Mouse (Mus musculus): ENCODE measurements at regions not wholly inside any gene's neighbourhood (a gene's known extent, or its start where the extent isn't known, plus 50 kb on each side); places are given as distances from the start of the nearest gene placed in this dataset.
A peak's percentile ranks its signal among the peaks of the same experiment; 100 is the strongest.
"Not testable (repeated sequence)": the region's sequence is repeated elsewhere in the genome, so short reads cannot be mapped to it uniquely, and the experiment has no call there.

DNA sequence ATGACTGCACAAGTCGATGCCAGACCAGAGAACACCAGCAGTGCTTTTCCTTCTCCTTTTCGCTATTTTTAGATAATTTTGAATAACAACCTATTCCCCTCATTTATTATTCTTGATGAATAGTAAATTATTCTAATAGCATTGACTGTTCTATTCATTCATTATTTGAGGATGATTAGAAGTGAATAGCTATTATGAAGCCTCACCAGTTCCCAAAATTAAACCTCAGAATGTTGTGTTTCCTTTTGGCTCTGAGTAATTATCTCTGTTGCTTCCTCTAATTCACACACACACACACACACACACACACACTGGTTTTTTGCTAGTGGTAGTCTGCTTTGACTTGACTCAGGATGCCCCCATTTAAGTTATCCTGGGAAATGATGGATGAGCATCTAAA lies 540.7 kb downstream of the Cypt12 start:
- no peak for TF ChIP-seq CTCF (IDR thresholded peaks at IDR 0.05; ENCODE audit: low read depth)
- Histone ChIP-seq H3K27ac (no peak overlapping the region), H3K9ac (replicated peaks; ENCODE audit: low read length) (no peak overlapping the region), H3K27me3 (ENCODE audit: insufficient read depth, low read length) (no peaks in the 10 kb centered on the region), H3K36me3 (ENCODE audit: insufficient read depth, low read length) (no peaks in the 10 kb centered on the region), H3K9me3 (ENCODE audit: low read length) (0 out of 2 replicates have a peak, but pooled peaks cover 2% of the 10 kb centered on the region), H3K4me1 (ENCODE audit: insufficient read depth, low read length) (no peaks in the 10 kb centered on the region), H3K4me2 (ENCODE audit: low read depth, low read length) (no peak overlapping the region), H3K4me3 (ENCODE audit: low read length) (no peak overlapping the region)
- 72% methylated on average over 2 of the region's 2 CpGs for WGBS
- no peak for DNase-seq (ENCODE audit: low spot score)
- no peak for ATAC-seq

DNA sequence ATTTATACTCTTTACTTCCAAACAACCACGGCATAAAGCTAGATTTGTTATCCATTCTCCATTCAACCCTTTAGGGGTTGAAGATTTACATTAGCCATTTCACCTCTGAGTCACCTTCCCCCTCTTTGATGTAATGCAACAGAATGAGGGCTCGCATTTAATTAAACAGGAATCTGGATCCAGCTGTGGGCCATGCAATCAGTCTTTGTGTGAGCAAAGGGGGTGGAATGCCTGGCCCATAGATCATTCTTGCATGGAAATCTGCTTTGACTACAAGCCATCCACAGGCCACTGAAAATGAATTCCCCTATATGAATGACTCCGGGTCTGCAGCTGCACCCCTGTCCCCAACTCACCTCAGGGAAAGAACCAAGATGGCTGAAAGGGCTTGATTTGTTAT lies 574.4 kb downstream of the Cypt12 start:
- DNase-seq (ENCODE audit: low spot score) (no peak), ATAC-seq (no peak)
- H3K4me1 ChIP-seq (ENCODE audit: insufficient read depth, low read length), result no peaks in the 10 kb centered on the region
- no peak overlapping the region for H3K4me3 ChIP-seq (ENCODE audit: low read length)
- H3K9ac ChIP-seq (replicated peaks; ENCODE audit: low read length), result no peak overlapping the region
- no peak overlapping the region for H3K4me2 ChIP-seq (ENCODE audit: low read depth, low read length)
- H3K36me3 ChIP-seq (ENCODE audit: insufficient read depth, low read length), result no peaks in the 10 kb centered on the region
- H3K9me3 ChIP-seq (ENCODE audit: low read length), result no peaks in the 10 kb centered on the region
- no peak for TF ChIP-seq CTCF (IDR thresholded peaks at IDR 0.05; ENCODE audit: low read depth)
- no peak overlapping the region for H3K27ac ChIP-seq
- 29% methylated on average over 3 of the region's 3 CpGs for WGBS
- no peaks in the 10 kb centered on the region for H3K27me3 ChIP-seq (ENCODE audit: insufficient read depth, low read length)

DNA sequence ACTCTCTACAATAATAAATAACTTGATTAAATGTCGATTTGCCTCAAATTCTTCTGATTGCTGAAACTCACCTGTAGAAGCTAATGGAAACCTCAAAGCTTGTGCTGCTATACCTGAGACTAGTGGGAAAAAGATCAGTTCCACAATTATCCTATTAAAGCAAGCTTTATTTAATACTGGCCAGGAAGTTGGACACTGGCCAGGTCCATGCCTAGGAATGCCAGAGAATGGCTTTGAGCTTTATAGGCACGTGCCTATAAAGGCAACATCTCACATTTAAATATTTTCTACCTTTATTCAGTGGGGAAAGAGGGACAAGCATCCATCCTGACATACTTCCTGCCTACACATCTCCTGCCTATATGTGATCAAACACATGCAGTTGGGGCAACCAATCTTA lies 575.8 kb downstream of the Cypt12 start:
- DNase-seq (ENCODE audit: low spot score), result peak; percentile 3
- Histone ChIP-seq H3K4me2 (ENCODE audit: low read depth, low read length) (no peak overlapping the region), H3K27me3 (ENCODE audit: insufficient read depth, low read length) (no peaks in the 10 kb centered on the region), H3K27ac (no peak overlapping the region), H3K4me3 (ENCODE audit: low read length) (no peak overlapping the region), H3K4me1 (ENCODE audit: insufficient read depth, low read length) (no peaks in the 10 kb centered on the region), H3K9ac (replicated peaks; ENCODE audit: low read length) (no peak overlapping the region), H3K36me3 (ENCODE audit: insufficient read depth, low read length) (no peaks in the 10 kb centered on the region), H3K9me3 (ENCODE audit: low read length) (no peaks in the 10 kb centered on the region)
- no peak for TF ChIP-seq CTCF (IDR thresholded peaks at IDR 0.05; ENCODE audit: low read depth)
- 71% methylated on average over 2 of the region's 2 CpGs for WGBS
- ATAC-seq, result no peak

DNA sequence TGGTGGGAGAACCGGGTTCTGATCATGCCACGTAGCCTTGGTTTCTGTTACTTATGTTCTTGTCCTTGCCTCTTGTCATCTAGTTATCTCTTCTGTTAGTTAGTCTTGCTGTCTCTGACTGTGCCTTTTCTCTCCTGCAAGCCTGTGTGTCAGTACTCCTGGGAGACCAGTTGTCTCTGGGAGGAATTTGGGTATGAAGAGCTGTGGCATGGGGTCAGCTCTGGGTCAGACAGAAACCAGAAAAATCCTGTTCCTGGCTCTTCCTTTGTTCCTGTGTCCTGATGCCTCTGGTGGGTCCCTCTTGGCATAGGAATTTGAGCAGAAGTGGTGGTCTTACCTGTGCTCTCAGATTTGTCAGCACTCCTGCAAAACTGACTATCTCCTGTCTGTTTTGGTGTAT lies 609.0 kb downstream of the Cypt12 start:
- DNase-seq (ENCODE audit: low spot score) (no peak), ATAC-seq (no peak)
- Histone ChIP-seq H3K27me3 (ENCODE audit: insufficient read depth, low read length) (no peaks in the 10 kb centered on the region), H3K36me3 (ENCODE audit: insufficient read depth, low read length) (no peaks in the 10 kb centered on the region), H3K4me3 (ENCODE audit: low read length) (no peak overlapping the region), H3K4me2 (ENCODE audit: low read depth, low read length) (no peak overlapping the region), H3K9me3 (ENCODE audit: low read length) (no peaks in the 10 kb centered on the region), H3K9ac (replicated peaks; ENCODE audit: low read length) (no peak overlapping the region), H3K27ac (no peak overlapping the region), H3K4me1 (ENCODE audit: insufficient read depth, low read length) (no peaks in the 10 kb centered on the region)
- TF ChIP-seq CTCF (IDR thresholded peaks at IDR 0.05; ENCODE audit: low read depth), result no peak
- 97% methylated on average over 2 of the region's 2 CpGs for WGBS

DNA sequence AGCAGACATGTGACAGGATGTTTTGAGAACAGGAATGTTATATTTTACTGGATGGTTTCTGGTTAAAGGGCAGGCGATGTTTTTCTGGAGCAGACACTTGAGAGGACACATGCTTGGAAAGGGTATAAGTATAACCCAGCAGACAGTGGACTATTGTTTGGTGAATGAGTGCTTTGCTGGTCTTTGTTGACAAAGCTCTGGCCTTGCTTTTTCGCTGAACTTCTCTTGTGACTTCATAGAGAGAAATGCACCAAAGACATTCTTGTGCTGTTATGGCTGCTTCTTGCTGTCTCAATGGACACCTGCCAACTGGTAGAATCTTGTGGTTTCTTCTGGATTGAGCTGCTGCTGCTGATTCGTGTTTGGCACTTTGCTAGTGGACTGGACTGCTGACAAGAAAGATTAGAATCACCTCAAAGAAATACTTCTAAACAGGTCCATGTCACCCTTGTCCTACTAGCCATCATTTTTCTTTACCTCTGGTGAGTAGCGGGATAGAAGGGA lies 612.1 kb downstream of the Cypt12 start:
- no peaks in the 10 kb centered on the region for H3K9me3 ChIP-seq (ENCODE audit: low read length)
- no peak for TF ChIP-seq CTCF (IDR thresholded peaks at IDR 0.05; ENCODE audit: low read depth)
- H3K9ac ChIP-seq (replicated peaks; ENCODE audit: low read length), result no peak overlapping the region
- no peaks in the 10 kb centered on the region for H3K4me1 ChIP-seq (ENCODE audit: insufficient read depth, low read length)
- H3K36me3 ChIP-seq (ENCODE audit: insufficient read depth, low read length), result no peaks in the 10 kb centered on the region
- no peak overlapping the region for H3K4me2 ChIP-seq (ENCODE audit: low read depth, low read length)
- no peak overlapping the region for H3K27ac ChIP-seq
- ATAC-seq, result no peak
- peak; percentile 3 for DNase-seq (ENCODE audit: low spot score)
- 66% methylated on average over 4 of the region's 4 CpGs for WGBS
- H3K27me3 ChIP-seq (ENCODE audit: insufficient read depth, low read length), result no peaks in the 10 kb centered on the region
- H3K4me3 ChIP-seq (ENCODE audit: low read length), result no peak overlapping the region

DNA sequence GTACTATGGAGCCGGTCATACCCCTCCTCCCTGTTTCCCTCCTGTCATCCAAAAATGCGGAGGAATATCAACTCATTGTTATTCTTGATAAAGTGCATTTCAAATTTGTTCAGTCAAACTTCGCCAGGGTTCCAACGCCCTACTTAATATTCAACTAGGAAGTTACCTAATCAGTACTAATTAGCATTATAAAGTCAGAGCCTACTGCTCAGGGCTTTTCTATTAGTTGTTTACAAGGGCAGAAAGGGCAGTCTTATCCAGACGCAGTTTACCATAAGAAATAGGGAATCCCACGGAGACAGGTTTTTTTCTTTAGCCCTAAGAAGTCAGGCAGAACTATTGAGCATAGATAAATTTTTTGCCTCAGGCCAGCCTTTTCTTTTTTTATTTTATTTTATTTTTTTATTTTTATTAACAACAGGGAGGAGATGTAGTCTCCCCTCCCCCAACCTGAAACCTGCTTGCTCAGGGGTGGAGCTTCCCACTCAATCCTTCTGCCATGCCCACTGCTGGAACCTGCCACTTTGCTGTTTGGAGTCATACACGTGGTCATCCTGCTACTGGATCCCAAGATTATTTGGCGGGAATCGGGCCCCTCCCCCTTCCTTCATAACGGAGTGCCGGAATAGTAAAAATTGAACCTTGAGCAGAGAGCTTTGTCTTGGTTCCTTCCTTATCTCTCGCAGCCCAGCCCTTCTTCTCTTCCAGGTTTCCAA lies 632.9 kb downstream of the Cypt12 start:
- not testable (repeated sequence) for H3K9me3 ChIP-seq (ENCODE audit: low read length); H3K27me3 ChIP-seq (ENCODE audit: insufficient read depth, low read length); ATAC-seq; H3K4me2 ChIP-seq (ENCODE audit: low read depth, low read length); H3K4me3 ChIP-seq (ENCODE audit: low read length); DNase-seq (ENCODE audit: low spot score); H3K36me3 ChIP-seq (ENCODE audit: insufficient read depth, low read length); H3K4me1 ChIP-seq (ENCODE audit: insufficient read depth, low read length); H3K27ac ChIP-seq; H3K9ac ChIP-seq (replicated peaks; ENCODE audit: low read length)
- WGBS, result 56% methylated on average over 12 of the region's 12 CpGs

DNA sequence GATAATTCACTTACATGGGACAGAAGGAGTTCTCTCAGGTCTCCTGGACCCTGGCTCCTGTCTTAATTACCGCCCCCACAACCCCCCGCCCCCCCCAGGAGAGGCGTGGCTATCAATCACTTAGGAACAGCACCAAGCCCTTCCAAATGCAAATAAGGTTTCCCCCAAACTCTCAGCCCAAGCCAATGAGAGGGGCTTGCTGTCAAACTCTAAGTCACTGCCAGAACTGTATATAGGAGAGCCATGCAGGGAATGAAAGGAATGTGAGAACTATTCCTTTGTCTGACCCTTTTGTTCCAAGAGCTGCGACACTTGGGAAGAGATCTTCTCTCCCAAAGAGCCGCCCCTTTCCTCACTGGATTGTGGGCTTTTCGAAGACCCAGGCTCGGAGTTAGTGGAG lies 672.4 kb downstream of the Cypt12 start:
- Histone ChIP-seq H3K4me2 (ENCODE audit: low read depth, low read length) (no peak overlapping the region), H3K27me3 (ENCODE audit: insufficient read depth, low read length) (no peaks in the 10 kb centered on the region), H3K4me1 (ENCODE audit: insufficient read depth, low read length) (no peaks in the 10 kb centered on the region; the same call in 1 of the 2 replicates), H3K27ac (no peak overlapping the region), H3K4me3 (ENCODE audit: low read length) (no peak overlapping the region), H3K36me3 (ENCODE audit: insufficient read depth, low read length) (no peaks in the 10 kb centered on the region), H3K9ac (replicated peaks; ENCODE audit: low read length) (no peak overlapping the region), H3K9me3 (ENCODE audit: low read length) (no peaks in the 10 kb centered on the region)
- 24% methylated on average over 7 of the region's 7 CpGs for WGBS
- no peak for ATAC-seq
- TF ChIP-seq CTCF (IDR thresholded peaks at IDR 0.05; ENCODE audit: low read depth), result no peak
- DNase-seq (ENCODE audit: low spot score), result no peak

Data from hindbrain, postnatal 0 days (tissue).